Mouse (Mus musculus) intestine, embryonic 16.5 days (tissue): ENCODE measurements around the gene Tmem94. TPM values are rescaled to one million over a fixed set of nuclear protein-coding genes. Genes with fewer than 3 reads are reported as not detected.

Experiments used
- ATAC-seq: fragments of 200-750 bp; cut with Nextera tagmentation; 2 replicates; pipeline ENCODE4 v1.8.0; 2017; ENCODE audit warnings: moderate TSS enrichment, moderate library complexity
- H3K27ac ChIP-seq: fragments of 300-500 bp; sonication (generic); 2 replicates; pipeline ENCODE4 v1.5.1; 2014; ENCODE audit warnings: mild to moderate bottlenecking, low read length
- H3K27me3 ChIP-seq: fragments of 300-500 bp; sonication (generic); replicated peaks from 2 replicates; pipeline ENCODE4 v1.6.1; 2014; ENCODE audit warnings: low read length, control low read depth, mixed read lengths; ENCODE audit not compliant: control insufficient read depth, insufficient read depth
- H3K36me3 ChIP-seq: fragments of 300-500 bp; sonication (generic); 2 replicates; pipeline ENCODE4 v1.6.1; 2014; ENCODE audit warnings: low read length, control low read depth; ENCODE audit not compliant: control insufficient read depth, insufficient read depth
- H3K4me1 ChIP-seq: fragments of 300-500 bp; sonication (generic); 2 replicates; pipeline ENCODE4 v1.6.1; 2014; ENCODE audit warnings: low read length, control low read depth, mixed read lengths; ENCODE audit not compliant: control insufficient read depth, insufficient read depth
- H3K4me2 ChIP-seq: fragments of 300-500 bp; sonication (generic); 2 replicates; pipeline ENCODE4 v1.6.1; 2014; ENCODE audit warnings: low read depth, low read length, control low read depth
- H3K4me3 ChIP-seq: fragments of 300-500 bp; sonication (generic); 2 replicates; pipeline ENCODE4 v1.5.1; 2014; ENCODE audit warnings: mild to moderate bottlenecking, low read length
- H3K9ac ChIP-seq: fragments of 300-500 bp; sonication (generic); 2 replicates; pipeline ENCODE4 v1.6.1; 2014; ENCODE audit warnings: low read depth, low read length
- H3K9me3 ChIP-seq: fragments of 300-500 bp; sonication (generic); 2 replicates; pipeline ENCODE4 v1.6.1; 2016; ENCODE audit warnings: low read length, control low read depth; ENCODE audit not compliant: control insufficient read depth
- WGBS: fragments of 180-500 bp; shearing (Covaris S2); extraction: QIAGEN DNeasy Blood & Tissue Kit; methylation state at CpG from one replicate; pipeline ENCODE4 v1.1.7; 2014; 5-methylcytosine and 5-hydroxymethylcytosine counted together
- polyA plus RNA-seq: library from polyadenylated mRNA; unstranded; fragments of >200 nt; fragmentation: Nextera tagmentation; extraction: Ambion mirVana; gene quantifications from 2 replicates; pipeline ENCODE4 v1.2.1, GENCODE M21; 2015

The Tmem94 gene
- polyA plus RNA-seq, 1 experiment from 2014 or later = 19.7 TPM

GRCm38 (mm10) chr11:115777487-115778335 is 12.5 kb downstream of the Tmem94 start:
- no peak overlapping the region for H3K27ac ChIP-seq
- peaks cover 40% of the 10 kb centered on the region for H3K4me1 ChIP-seq

DNA sequence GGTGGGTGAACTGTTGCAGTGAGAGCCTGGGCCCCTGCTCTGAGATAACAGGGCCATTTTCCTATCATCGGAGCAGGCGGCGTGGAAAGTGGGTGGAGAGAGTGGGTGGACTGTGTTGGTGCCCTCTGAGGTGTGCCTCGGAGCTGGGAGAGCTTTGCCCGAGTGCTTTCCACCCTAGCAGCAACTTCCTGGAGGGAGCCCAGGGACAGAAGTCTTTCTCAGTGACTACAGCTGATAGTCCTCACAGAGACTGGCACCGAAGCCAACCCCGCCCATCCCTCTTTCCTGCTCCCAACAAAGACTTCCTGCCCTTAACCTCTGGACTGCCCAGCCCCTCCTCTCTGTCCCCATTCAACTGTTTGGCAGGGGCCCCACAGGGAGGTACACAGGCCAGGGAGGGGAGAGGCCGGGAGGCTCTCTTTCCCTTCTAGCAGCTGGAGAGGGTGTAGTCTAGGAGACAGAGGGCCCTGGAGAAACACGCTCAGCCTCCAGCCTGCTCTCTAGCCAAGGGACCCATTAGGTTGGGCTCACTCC is 13.9 kb downstream of the Tmem94 start:
- H3K4me2 ChIP-seq = peak overlapping the region; percentile 30
- no peaks in the 10 kb centered on the region for H3K27me3 ChIP-seq
- no peaks in the 10 kb centered on the region for H3K9me3 ChIP-seq
- H3K27ac ChIP-seq = peak overlapping the region; percentile 87
- ATAC-seq = peak; percentile 98
- H3K9ac ChIP-seq = peak overlapping the region; percentile 3
- peaks cover 40% of the 10 kb centered on the region for H3K4me1 ChIP-seq
- WGBS = 6% methylated on average over 9 of the region's 9 CpGs
- no peak overlapping the region for H3K4me3 ChIP-seq
- H3K36me3 ChIP-seq = no peaks in the 10 kb centered on the region

More at GRCm38 (mm10) chr11:115777487-115778335, 12.5 kb downstream of the Tmem94 start:
- H3K9ac ChIP-seq = no peak overlapping the region
- no peak overlapping the region for H3K4me3 ChIP-seq
- H3K27me3 ChIP-seq = no peaks in the 10 kb centered on the region
- H3K4me2 ChIP-seq = no peak overlapping the region
- whole genome bisulfite sequencing = 79% methylated on average over 17 of the region's 17 CpGs
- no peak for ATAC-seq
- no peaks in the 10 kb centered on the region for H3K9me3 ChIP-seq
- H3K36me3 ChIP-seq = no peaks in the 10 kb centered on the region

- 37% methylated on average over 20 of the region's 20 CpGs for WGBS
- ATAC-seq = no peak
- H3K4me3 ChIP-seq = no peak overlapping the region
- peak overlapping the region; percentile 87 for H3K27ac ChIP-seq
- H3K9ac ChIP-seq = peak overlapping the region; percentile 21
- no peaks in the 10 kb centered on the region for H3K36me3 ChIP-seq
- H3K27me3 ChIP-seq = no peaks in the 10 kb centered on the region
- no peak overlapping the region; the same call in 1 of the 2 replicates for H3K4me2 ChIP-seq
- no peaks in the 10 kb centered on the region for H3K9me3 ChIP-seq
- peaks cover 39% of the 10 kb centered on the region for H3K4me1 ChIP-seq
Observed at GRCm38 (mm10) chr11:115780141-115781070, 15.2 kb downstream of the Tmem94 start.

DNA sequence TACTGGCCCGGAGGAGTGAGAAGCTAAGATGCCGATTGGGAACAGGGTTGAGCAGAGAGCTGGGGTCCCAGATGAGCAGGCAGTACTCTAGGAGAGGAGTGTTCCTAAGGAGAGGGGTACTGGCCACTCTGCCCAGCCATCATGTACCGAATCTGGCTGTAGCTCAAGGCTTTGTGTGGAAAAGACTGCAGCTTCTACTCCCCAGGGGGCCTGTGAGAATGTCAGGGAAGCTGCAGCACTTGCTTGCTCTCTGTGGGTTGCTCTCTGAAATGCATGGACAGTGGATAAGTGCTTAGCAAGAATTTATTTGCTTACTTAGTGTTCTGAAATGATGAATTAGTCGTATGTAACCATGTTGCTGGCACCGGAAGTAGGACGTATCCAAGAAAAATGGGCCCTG is 21.2 kb downstream of the Tmem94 start:
- H3K9me3 ChIP-seq = no peaks in the 10 kb centered on the region
- no peaks in the 10 kb centered on the region for H3K27me3 ChIP-seq
- no peaks in the 10 kb centered on the region; the same call in 1 of the 2 replicates for H3K4me1 ChIP-seq
- H3K4me3 ChIP-seq = no peak overlapping the region
- H3K27ac ChIP-seq = no peak overlapping the region
- no peak for ATAC-seq
- H3K4me2 ChIP-seq = no peak overlapping the region
- H3K9ac ChIP-seq = no peak overlapping the region
- H3K36me3 ChIP-seq = peaks cover 2% of the 10 kb centered on the region; the same call in 1 of the 2 replicates
- WGBS = 76% methylated on average over 6 of the region's 6 CpGs

DNA sequence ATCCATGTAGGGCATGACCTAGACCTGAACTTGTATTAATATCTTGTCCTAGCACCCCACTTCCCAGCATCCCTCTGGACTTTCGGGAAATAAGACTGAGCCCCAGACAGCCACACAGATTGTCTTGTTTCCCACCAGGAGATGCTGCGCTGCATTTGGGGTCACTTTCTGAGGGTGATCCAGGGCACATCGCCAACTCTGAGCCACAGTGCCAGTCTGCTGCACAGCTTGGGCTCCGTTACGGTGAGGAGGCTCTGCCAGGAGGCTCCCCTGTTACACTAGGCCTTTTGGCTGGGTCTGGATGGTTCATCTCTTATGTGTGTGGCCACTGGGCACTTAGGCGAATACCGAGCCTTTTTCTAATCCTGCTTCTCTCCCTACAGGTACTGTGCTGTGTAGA is 24.6 kb downstream of the Tmem94 start:
- Histone ChIP-seq H3K27ac (no peak overlapping the region), H3K9me3 (no peaks in the 10 kb centered on the region), H3K27me3 (no peaks in the 10 kb centered on the region), H3K4me2 (no peak overlapping the region), H3K9ac (no peak overlapping the region), H3K36me3 (peaks cover 18% of the 10 kb centered on the region), H3K4me3 (no peak overlapping the region), H3K4me1 (no peaks in the 10 kb centered on the region; the same call in 1 of the 2 replicates)
- 95% methylated on average over 7 of the region's 7 CpGs for WGBS
- ATAC-seq = no peak

- Histone ChIP-seq H3K4me1 (no peaks in the 10 kb centered on the region), H3K9me3 (no peaks in the 10 kb centered on the region), H3K27ac (no peak overlapping the region), H3K27me3 (no peaks in the 10 kb centered on the region), H3K9ac (no peak overlapping the region), H3K4me3 (no peak overlapping the region), H3K4me2 (no peak overlapping the region), H3K36me3 (peaks cover 25% of the 10 kb centered on the region)
- 94% methylated on average over 16 of the region's 16 CpGs for WGBS
- no peak for ATAC-seq
Observed at GRCm38 (mm10) chr11:115791919-115792318, 26.7 kb downstream of the Tmem94 start.

DNA sequence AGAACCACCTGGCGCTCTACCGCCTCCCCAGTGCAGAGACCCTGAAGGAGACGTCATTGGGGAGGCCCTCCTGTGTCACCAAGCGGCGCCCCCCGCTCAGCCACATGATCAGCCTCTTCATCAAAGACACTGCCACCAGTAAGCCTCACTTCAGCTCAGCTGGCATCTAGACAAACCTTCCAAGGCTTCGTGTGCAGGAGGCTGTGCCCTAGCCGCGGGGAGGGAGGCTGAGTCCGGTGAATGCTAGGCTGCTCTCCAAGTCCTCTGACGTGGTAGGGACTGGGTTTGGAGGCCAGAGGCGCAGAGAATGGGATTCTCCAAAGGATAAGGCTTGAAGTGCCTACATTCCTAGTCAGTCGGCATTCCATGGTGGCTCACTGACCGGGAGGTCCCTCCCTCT is 27.1 kb downstream of the Tmem94 start:
- WGBS = 84% methylated on average over 14 of the region's 14 CpGs
- Histone ChIP-seq H3K9me3 (no peaks in the 10 kb centered on the region), H3K9ac (no peak overlapping the region), H3K27me3 (no peaks in the 10 kb centered on the region), H3K27ac (no peak overlapping the region), H3K4me1 (no peaks in the 10 kb centered on the region), H3K4me3 (no peak overlapping the region), H3K36me3 (peaks cover 25% of the 10 kb centered on the region), H3K4me2 (no peak overlapping the region)
- no peak for ATAC-seq

DNA sequence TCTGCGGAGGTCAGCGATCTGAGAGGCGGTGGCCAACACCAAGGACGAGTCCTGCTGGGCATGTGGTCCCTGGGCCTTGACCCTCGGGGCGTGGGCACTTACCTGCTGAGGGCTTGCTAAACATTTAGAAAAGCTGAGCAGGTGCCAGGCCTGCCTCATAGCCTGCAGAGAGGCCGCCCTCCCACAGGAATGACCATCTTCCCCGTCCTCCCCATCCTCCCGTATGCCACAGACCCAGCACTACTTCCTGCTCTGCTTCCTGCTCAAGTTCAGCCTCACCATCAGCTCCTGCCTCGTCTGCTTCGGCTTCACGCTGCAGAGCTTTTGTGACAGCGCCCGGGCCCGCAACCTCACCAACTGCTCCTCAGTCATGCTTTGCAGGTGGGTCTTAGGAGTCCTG is 31.7 kb downstream of the Tmem94 start:
- Histone ChIP-seq H3K4me1 (no peaks in the 10 kb centered on the region), H3K36me3 (peaks cover 43% of the 10 kb centered on the region), H3K4me3 (no peak overlapping the region), H3K9me3 (no peaks in the 10 kb centered on the region), H3K27me3 (no peaks in the 10 kb centered on the region), H3K9ac (no peak overlapping the region), H3K4me2 (no peak overlapping the region), H3K27ac (no peak overlapping the region)
- ATAC-seq = no peak
- WGBS = 79% methylated on average over 15 of the region's 15 CpGs

GRCm38 (mm10) chr11:115797665-115798064 is 32.4 kb downstream of the Tmem94 start:
- H3K9me3 ChIP-seq = no peaks in the 10 kb centered on the region
- H3K4me3 ChIP-seq = no peak overlapping the region
- H3K9ac ChIP-seq = no peak overlapping the region
- no peak overlapping the region for H3K4me2 ChIP-seq
- H3K27me3 ChIP-seq = no peaks in the 10 kb centered on the region
- H3K4me1 ChIP-seq = no peaks in the 10 kb centered on the region
- ATAC-seq = no peak
- 75% methylated on average over 9 of the region's 9 CpGs for WGBS
- peaks cover 41% of the 10 kb centered on the region for H3K36me3 ChIP-seq
- H3K27ac ChIP-seq = no peak overlapping the region
